In genomic region chr1:184647920-184648540, GRCm38 (mm10) we compare ENCODE assay signal across 22 mouse cellular contexts.
DNase-seq lines count a peak whose midpoint lies in the region; ATAC-seq and TF ChIP-seq lines count a peak whose summit lies in the region.
"Had no signal": no experiment of that assay in that cellular context is flagged by ENCODE, and none has a peak within 500 bp of the region (broad histone marks: within the 10 kb centered on the region; RNA-seq: fewer than 3 reads in every experiment).

No protein-coding gene starts in this region.

- TF ChIP-seq RAD21 in MEL (IDR thresholded peaks at IDR 0.05; ENCODE audit: low read depth, low read length): no peak

- no peak overlapping the region for H3K27ac ChIP-seq in MEL (ENCODE audit: control insufficient read depth, low read depth, low read length)
- H3K27ac ChIP-seq in liver, embryonic 15.5 days (replicated peaks): peak overlapping the region; percentile 85
- H3K27ac ChIP-seq: forebrain, embryonic 13.5 days; limb, embryonic 12.5 days; midbrain, embryonic 12.5 days; neural tube, embryonic 12.5 days had no signal

- peaks cover 13 to 16% of the 10 kb centered on the region in 2 experiments for H3K4me1 ChIP-seq in MEL (ENCODE audit: control insufficient read depth in 1 of 2, insufficient read depth in 2 of 2, low read length in 2 of 2)
- H3K4me1 ChIP-seq in liver, embryonic 15.5 days (replicated peaks): peaks cover 59% of the 10 kb centered on the region
- H3K4me1 ChIP-seq: forebrain, embryonic 13.5 days; midbrain, embryonic 12.5 days had no signal

- TF ChIP-seq POLR2A in MEL (IDR thresholded peaks at IDR 0.05; ENCODE audit: control insufficient read depth in 1 of 2, insufficient read depth in 1 of 2, low read depth in 1 of 2, low read length in 2 of 2, poor library complexity in 1 of 2): no peak

- peak in 1 of 2 experiments; percentile 42; a peak in 2 of 4 replicates for TF ChIP-seq EP300 in MEL (IDR thresholded peaks at IDR 0.05; ENCODE audit: low read depth in 1 of 2, low read length in 2 of 2)

- H3K9me3 ChIP-seq in MEL (replicated peaks; ENCODE audit: insufficient read depth, low read length): no peaks in the 10 kb centered on the region
- H3K9me3 ChIP-seq in liver, embryonic 15.5 days (replicated peaks): no peaks in the 10 kb centered on the region
- H3K9me3 ChIP-seq: midbrain, embryonic 12.5 days had no signal

- peak; percentile 5 to 21 for DNase-seq in frontal cortex, postnatal 36 days (ENCODE audit: low spot score in 2 of 2)
- DNase-seq in frontal cortex, postnatal 14 days (ENCODE audit: low spot score in 2 of 2): no peak
- DNase-seq in MEL (ENCODE audit: low read depth, low spot score): peak; percentile 23
- no peak for DNase-seq in gastrocnemius, adult 8-10 months (ENCODE audit: low spot score in 2 of 2)
- no peak for DNase-seq in layer of hippocampus, adult 9-10 months (ENCODE audit: low spot score)
- DNase-seq: adrenal gland, postnatal 25 days; cerebellum, adult 2 months; cerebellum, postnatal 36 days; heart, postnatal 36 days; kidney, adult 2 months; kidney, postnatal 14 days; lung, embryonic 14.5 days; lung, postnatal 4 days had no signal

- WGBS in liver, embryonic 15.5 days (ENCODE audit: insufficient replicate concordance): 72% methylated on average over 8 of the region's 8 CpGs

- H3K4me2 ChIP-seq in liver, embryonic 15.5 days: peak overlapping the region; percentile 21; the same call in 1 of the 2 replicates
- H3K4me2 ChIP-seq: forebrain, embryonic 13.5 days; limb, embryonic 12.5 days; lung, embryonic 14.5 days; midbrain, embryonic 12.5 days; neural tube, embryonic 12.5 days had no signal

- H3K9ac ChIP-seq in MEL (ENCODE audit: control insufficient read depth, low read depth, low read length, poor library complexity, severe bottlenecking): no peak overlapping the region
- H3K9ac ChIP-seq in liver, embryonic 15.5 days: no peak overlapping the region
- H3K9ac ChIP-seq: forebrain, embryonic 13.5 days; limb, embryonic 12.5 days; lung, embryonic 14.5 days; midbrain, embryonic 12.5 days; neural tube, embryonic 12.5 days had no signal

- H3K4me3 ChIP-seq in MEL (ENCODE audit: control insufficient read depth in 1 of 2, insufficient read depth in 1 of 2, low read depth in 2 of 2, low read length in 2 of 2): no peak overlapping the region
- H3K4me3 ChIP-seq in liver, embryonic 15.5 days (replicated peaks): no peak overlapping the region
- H3K4me3 ChIP-seq: forebrain, embryonic 13.5 days; limb, embryonic 12.5 days; midbrain, embryonic 12.5 days; neural tube, embryonic 12.5 days had no signal

- peaks cover 0 to 24% of the 10 kb centered on the region in 2 experiments; a peak in 2 of 4 replicates for H3K36me3 ChIP-seq in MEL (ENCODE audit: control insufficient read depth in 1 of 2, insufficient read depth in 2 of 2, low read length in 2 of 2)
- H3K36me3 ChIP-seq in liver, embryonic 15.5 days (replicated peaks): no peaks in the 10 kb centered on the region
- H3K36me3 ChIP-seq: G1E; limb, embryonic 12.5 days; midbrain, embryonic 12.5 days; neural tube, embryonic 12.5 days had no signal

- H3K27me3 ChIP-seq in MEL (ENCODE audit: control insufficient read depth in 1 of 2, insufficient read depth in 2 of 2, low read length in 2 of 2): no peaks in the 10 kb centered on the region
- H3K27me3 ChIP-seq in liver, embryonic 15.5 days: no peaks in the 10 kb centered on the region
- H3K27me3 ChIP-seq: forebrain, embryonic 13.5 days; midbrain, embryonic 12.5 days; neural tube, embryonic 12.5 days had no signal

- H3K79me2 ChIP-seq in MEL (ENCODE audit: control insufficient read depth, insufficient read depth, low read length, poor library complexity): no peaks in the 10 kb centered on the region

- ATAC-seq in erythroblast, adult 5-6 weeks (replicated peaks; ENCODE audit: low FRiP score, poor library complexity, severe bottlenecking): peak; percentile 63
- ATAC-seq in liver, embryonic 15.5 days (ENCODE audit: insufficient read depth): peak; percentile 58
- ATAC-seq in megakaryocyte, adult 5-6 weeks (ENCODE audit: poor library complexity, severe bottlenecking): no peak
- ATAC-seq: forebrain, embryonic 13.5 days; hindbrain, embryonic 16.5 days had no signal

- no peak for TF ChIP-seq CTCF in MEL (IDR thresholded peaks at IDR 0.05 in 2 of 3, conservative IDR thresholded peaks at IDR 0.05 in 1 of 3; ENCODE audit: control insufficient read depth in 1 of 3, insufficient read depth in 1 of 3, low read depth in 2 of 3, low read length in 3 of 3, poor library complexity in 1 of 3, severe bottlenecking in 1 of 3)

TF ChIP-seq in MEL, 35 proteins besides CTCF, POLR2A, EP300 and RAD21:
- TF ChIP-seq TCF12 (IDR thresholded peaks at IDR 0.05; ENCODE audit: low read depth, low read length) (peak; percentile 23; the same call in 1 of the 2 replicates), MAZ (IDR thresholded peaks at IDR 0.05; ENCODE audit: low read depth, low read length) (no peak)

Comparison
In these comparisons a context has a peak if more than half of its experiments do, and no peak if none do; other contexts are left out.
1. DNase-seq: peak in frontal cortex, postnatal 36 days (2 of 2) and MEL (single experiment); none in frontal cortex, postnatal 14 days (0 of 2), gastrocnemius, adult 8-10 months (0 of 2) and layer of hippocampus, adult 9-10 months (single experiment).